Mouse (Mus musculus) hindbrain, embryonic 11.5 days (tissue): ENCODE results near the gene Naip1. TPM values are rescaled to one million over a fixed set of nuclear protein-coding genes. Genes with fewer than 3 reads are reported as not detected.
"Not testable (repeated sequence)": the region's sequence is repeated elsewhere in the genome, so short reads cannot be mapped to it uniquely, and the experiment has no call there.

Source experiments
- ATAC-seq: fragments of 200-750 bp; cut with Nextera tagmentation; 2 replicates; pipeline ENCODE4 v1.8.0; 2017; ENCODE audit warnings: mild to moderate bottlenecking, moderate TSS enrichment, moderate library complexity; ENCODE audit not compliant: low FRiP score
- DNase-seq: peaks from one replicate; pipeline ENCODE4 v3.0.0-alpha.2; 2015; ENCODE audit warnings: low spot score
- H3K27ac ChIP-seq: fragments of 300-500 bp; sonication (generic); 2 replicates; pipeline ENCODE4 v1.5.1; 2014; ENCODE audit warnings: mild to moderate bottlenecking, low read depth, low read length
- H3K27me3 ChIP-seq: fragments of 300-500 bp; sonication (generic); 2 replicates; pipeline ENCODE4 v1.6.1; 2014; ENCODE audit warnings: mild to moderate bottlenecking, low read length, moderate library complexity, mixed read lengths; ENCODE audit not compliant: control insufficient read depth, insufficient read depth
- H3K36me3 ChIP-seq: fragments of 300-500 bp; sonication (generic); 2 replicates; pipeline ENCODE4 v1.6.1; 2014; ENCODE audit warnings: mild to moderate bottlenecking, low read length, moderate library complexity, mixed read lengths; ENCODE audit not compliant: control insufficient read depth, insufficient read depth
- H3K4me1 ChIP-seq: fragments of 300-500 bp; sonication (generic); replicated peaks from 2 replicates; pipeline ENCODE4 v1.6.1; 2014; ENCODE audit warnings: low read length, mixed read lengths; ENCODE audit not compliant: control insufficient read depth, insufficient read depth
- H3K4me2 ChIP-seq: fragments of 300-500 bp; sonication (generic); replicated peaks from 2 replicates; pipeline ENCODE4 v1.6.1; 2014; ENCODE audit warnings: mild to moderate bottlenecking, low read depth, low read length
- H3K4me3 ChIP-seq: fragments of 300-500 bp; sonication (generic); 2 replicates; pipeline ENCODE4 v1.5.1; 2014; ENCODE audit warnings: low read depth, low read length
- H3K9ac ChIP-seq: fragments of 300-500 bp; sonication (generic); 2 replicates; pipeline ENCODE4 v1.6.1; 2014; ENCODE audit warnings: low read depth, low read length
- H3K9me3 ChIP-seq: fragments of 300-500 bp; sonication (generic); 2 replicates; pipeline ENCODE4 v1.6.1; 2016; ENCODE audit warnings: low read length; ENCODE audit not compliant: control insufficient read depth
- WGBS: fragments of 180-500 bp; shearing (Covaris S2); extraction: QIAGEN DNeasy Blood & Tissue Kit; methylation state at CpG from one replicate; pipeline ENCODE4 v1.1.7; 2014; 5-methylcytosine and 5-hydroxymethylcytosine counted together
- polyA plus RNA-seq: library from polyadenylated mRNA; unstranded; fragments of >200 nt; fragmentation: Nextera tagmentation; extraction: Ambion mirVana; gene quantifications from 2 replicates; pipeline ENCODE4 v1.2.1, GENCODE M21; 2014

The Naip1 gene
- polyA plus RNA-seq, 1 experiment from 2014 or later: not detected

GRCm38 (mm10) chr13:100483610-100484009, 30.9 kb upstream of the Naip1 start:
- WGBS: 95% methylated on average over 7 of the region's 7 CpGs
- 0 out of 2 replicates have a peak, but pooled peaks cover 4% of the 10 kb centered on the region for H3K36me3 ChIP-seq
- H3K27me3 ChIP-seq: no peaks in the 10 kb centered on the region
- ATAC-seq (no peak), DNase-seq (no peak)
- H3K4me3 ChIP-seq: no peak overlapping the region
- H3K4me1 ChIP-seq: no peaks in the 10 kb centered on the region
- H3K9ac ChIP-seq: no peak overlapping the region
- no peak overlapping the region for H3K27ac ChIP-seq
- H3K9me3 ChIP-seq: no peaks in the 10 kb centered on the region
- no peak overlapping the region for H3K4me2 ChIP-seq

GRCm38 (mm10) chr13:100463527-100464222, 11.0 kb upstream of the Naip1 start:
- DNase-seq (no peak), ATAC-seq (no peak)
- WGBS: 95% methylated on average over 2 of the region's 2 CpGs
- no peak overlapping the region for H3K9ac ChIP-seq
- H3K36me3 ChIP-seq: peaks cover 12% of the 10 kb centered on the region
- no peaks in the 10 kb centered on the region for H3K4me1 ChIP-seq
- H3K27ac ChIP-seq: no peak overlapping the region
- H3K4me2 ChIP-seq: no peak overlapping the region
- H3K9me3 ChIP-seq: no peaks in the 10 kb centered on the region; the same call in 1 of the 2 replicates
- H3K27me3 ChIP-seq: no peaks in the 10 kb centered on the region
- no peak overlapping the region for H3K4me3 ChIP-seq

- no peak overlapping the region for H3K4me3 ChIP-seq
- H3K27me3 ChIP-seq: no peaks in the 10 kb centered on the region
These were observed 8.7 kb upstream of the Naip1 start for GRCm38 (mm10) chr13:100461336-100461735.

GRCm38 (mm10) chr13:100449495-100449894, 3.2 kb downstream of the Naip1 start:
- H3K4me1 ChIP-seq: no peaks in the 10 kb centered on the region
- H3K9ac ChIP-seq: no peak overlapping the region
- H3K9me3 ChIP-seq: no peaks in the 10 kb centered on the region
- H3K36me3 ChIP-seq: no peaks in the 10 kb centered on the region
- no peak overlapping the region for H3K4me2 ChIP-seq
- no peaks in the 10 kb centered on the region for H3K27me3 ChIP-seq
- ATAC-seq (no peak), DNase-seq (no peak)
- 94% methylated on average over 1 of the region's 1 CpGs for WGBS
- no peak overlapping the region for H3K27ac ChIP-seq
- H3K4me3 ChIP-seq: no peak overlapping the region

More at GRCm38 (mm10) chr13:100461336-100461735, 8.7 kb upstream of the Naip1 start:
- DNase-seq (no peak), ATAC-seq (no peak)
- Histone ChIP-seq H3K36me3 (no peaks in the 10 kb centered on the region), H3K9me3 (no peaks in the 10 kb centered on the region), H3K9ac (no peak overlapping the region), H3K4me1 (no peaks in the 10 kb centered on the region), H3K4me2 (no peak overlapping the region), H3K27ac (no peak overlapping the region)
- WGBS: 86% methylated on average over 3 of the region's 3 CpGs

GRCm38 (mm10) chr13:100440116-100440515, 12.6 kb downstream of the Naip1 start:
- Histone ChIP-seq H3K4me1 (no peaks in the 10 kb centered on the region), H3K9me3 (no peaks in the 10 kb centered on the region), H3K27me3 (no peaks in the 10 kb centered on the region), H3K27ac (no peak overlapping the region), H3K9ac (no peak overlapping the region), H3K4me3 (no peak overlapping the region), H3K4me2 (no peak overlapping the region), H3K36me3 (no peaks in the 10 kb centered on the region)
- DNase-seq (no peak), ATAC-seq (no peak)
- WGBS: 60% methylated on average over 3 of the region's 3 CpGs

- DNase-seq (no peak), ATAC-seq (no peak)
- no peaks in the 10 kb centered on the region for H3K27me3 ChIP-seq
- H3K4me2 ChIP-seq: no peak overlapping the region
- no peak overlapping the region for H3K27ac ChIP-seq
- H3K9ac ChIP-seq: no peak overlapping the region
- 50% methylated on average over 1 of the region's 1 CpGs for WGBS
- no peaks in the 10 kb centered on the region for H3K36me3 ChIP-seq
- H3K9me3 ChIP-seq: no peaks in the 10 kb centered on the region
- no peak overlapping the region for H3K4me3 ChIP-seq
- H3K4me1 ChIP-seq: no peaks in the 10 kb centered on the region
These were observed 14.0 kb downstream of the Naip1 start for GRCm38 (mm10) chr13:100438701-100439100.

- WGBS: 71% methylated on average over 3 of the region's 3 CpGs
- H3K4me3 ChIP-seq: no peak overlapping the region
- H3K27me3 ChIP-seq: no peaks in the 10 kb centered on the region
- DNase-seq (no peak), ATAC-seq (no peak)
- H3K4me2 ChIP-seq: no peak overlapping the region
- H3K4me1 ChIP-seq: no peaks in the 10 kb centered on the region
- H3K27ac ChIP-seq: no peak overlapping the region
- H3K9me3 ChIP-seq: no peaks in the 10 kb centered on the region
- no peak overlapping the region for H3K9ac ChIP-seq
- H3K36me3 ChIP-seq: no peaks in the 10 kb centered on the region
These were observed 15.3 kb downstream of the Naip1 start for GRCm38 (mm10) chr13:100437322-100437825.

GRCm38 (mm10) chr13:100436556-100437163, 16.0 kb downstream of the Naip1 start:
- not testable (repeated sequence) for H3K4me1 ChIP-seq, H3K27me3 ChIP-seq, DNase-seq, H3K4me3 ChIP-seq, H3K4me2 ChIP-seq, ATAC-seq, H3K36me3 ChIP-seq, H3K9ac ChIP-seq, H3K9me3 ChIP-seq, H3K27ac ChIP-seq
- WGBS: 64% methylated on average over 1 of the region's 1 CpGs

- not testable (repeated sequence) for H3K9ac ChIP-seq, H3K4me1 ChIP-seq, H3K36me3 ChIP-seq, H3K27ac ChIP-seq, H3K4me2 ChIP-seq, H3K4me3 ChIP-seq, DNase-seq, ATAC-seq, H3K27me3 ChIP-seq, H3K9me3 ChIP-seq
- 85% methylated on average over 7 of the region's 7 CpGs for WGBS
These were observed 32.7 kb downstream of the Naip1 start for GRCm38 (mm10) chr13:100419958-100420357.
